Mouse (Mus musculus) right cerebral cortex, postnatal 36 days (tissue): ENCODE results near the gene Hdac5.
"Not testable (repeated sequence)": the region's sequence is repeated elsewhere in the genome, so short reads cannot be mapped to it uniquely, and the experiment has no call there.

Source experiments
- DNase-seq, 2 experiments: peaks; one replicate each; pipeline ENCODE4 v3.0.0; 2022; ENCODE audit warnings: low spot score in 2 of 2, mixed read lengths in 1 of 2

The Hdac5 gene

GRCm38 (mm10) chr11:102185677-102186076 lies 44.3 kb downstream of the Hdac5 start:
- DNase-seq = no peak

- peak; percentile 82 to 83 for DNase-seq
Observed at GRCm38 (mm10) chr11:102184646-102185495, 45.1 kb downstream of the Hdac5 start, which contains the start of gene Lsm12. TSS of gene Lsm12 (minus strand) at chr11:102185296.

GRCm38 (mm10) chr11:102184253-102184645 lies 45.7 kb downstream of the Hdac5 start:
- DNase-seq = no peak

- DNase-seq = no peak
Observed at GRCm38 (mm10) chr11:102179836-102180235, 50.1 kb downstream of the Hdac5 start.

GRCm38 (mm10) chr11:102168689-102169088 lies 61.3 kb downstream of the Hdac5 start:
- DNase-seq = no peak

- no peak for DNase-seq
Observed at GRCm38 (mm10) chr11:102167539-102167938, 62.4 kb downstream of the Hdac5 start.

GRCm38 (mm10) chr11:102165971-102166722 lies 63.8 kb downstream of the Hdac5 start:
- peak in 1 of 2 experiments; percentile 30 for DNase-seq

- DNase-seq = no peak
Observed at GRCm38 (mm10) chr11:102159781-102160180, 70.2 kb downstream of the Hdac5 start.

GRCm38 (mm10) chr11:102158024-102158423 lies 71.9 kb downstream of the Hdac5 start:
- not testable (repeated sequence) for DNase-seq

GRCm38 (mm10) chr11:102156786-102157089 lies 73.2 kb downstream of the Hdac5 start:
- no peak for DNase-seq

- DNase-seq = peak; percentile 82 to 85
Observed at GRCm38 (mm10) chr11:102156039-102156785, 73.8 kb downstream of the Hdac5 start, which contains the start of gene Tmem101. TSS of gene Tmem101 (minus strand) at chr11:102156404.

- no peak for DNase-seq
Observed at GRCm38 (mm10) chr11:102147213-102147989, 82.6 kb downstream of the Hdac5 start.

- no peak for DNase-seq
Observed at GRCm38 (mm10) chr11:102146531-102146930, 83.4 kb downstream of the Hdac5 start.

- no peak for DNase-seq
Observed at GRCm38 (mm10) chr11:102146005-102146404, 84.0 kb downstream of the Hdac5 start.

GRCm38 (mm10) chr11:102145471-102146001 lies 84.4 kb downstream of the Hdac5 start, which contains the start of gene Nags:
TSS of gene Nags (plus strand) at chr11:102145513.
- DNase-seq = no peak

GRCm38 (mm10) chr11:102144957-102145470 lies 85.0 kb downstream of the Hdac5 start:
- no peak for DNase-seq
